Mouse (Mus musculus): Measurements from ENCODE around the gene Lrrc28. TPM values are rescaled to one million over a fixed set of nuclear protein-coding genes. Genes with fewer than 3 reads are reported as not detected.
"Not testable (repeated sequence)": the region's sequence is repeated elsewhere in the genome, so short reads cannot be mapped to it uniquely, and the experiment has no call there.

Lrrc28 gene
- polyA plus RNA-seq, 1 experiment from 2014 or later = 22.1 TPM

- no peaks in the 10 kb centered on the region for H3K36me3 ChIP-seq (ENCODE audit: control insufficient read depth, insufficient read depth, low read length)
- no peak overlapping the region for H3K4me2 ChIP-seq
- no peak overlapping the region for H3K9ac ChIP-seq (ENCODE audit: low read length)
- H3K9me3 ChIP-seq (ENCODE audit: control insufficient read depth, low read length) = no peaks in the 10 kb centered on the region
- H3K27me3 ChIP-seq (ENCODE audit: control insufficient read depth, insufficient read depth, low read length) = no peaks in the 10 kb centered on the region
- DNase-seq (ENCODE audit: low spot score, missing footprints) = no peak
- H3K27ac ChIP-seq (ENCODE audit: low read depth, low read length) = no peak overlapping the region
- WGBS = 88% methylated on average over 11 of the region's 11 CpGs
- H3K4me3 ChIP-seq (ENCODE audit: low read depth, low read length) = no peak overlapping the region
- ATAC-seq (ENCODE audit: low FRiP score) = no peak
- H3K4me1 ChIP-seq (ENCODE audit: control insufficient read depth, insufficient read depth, low read length) = no peaks in the 10 kb centered on the region
Observed at GRCm38 (mm10) chr7:67536588-67537372, 108.3 kb downstream of the Lrrc28 start.

- no peak for DNase-seq (ENCODE audit: low spot score, missing footprints)
- H3K4me2 ChIP-seq = no peak overlapping the region
- no peaks in the 10 kb centered on the region for H3K27me3 ChIP-seq (ENCODE audit: control insufficient read depth, insufficient read depth, low read length)
- ATAC-seq (ENCODE audit: low FRiP score) = no peak
- H3K4me3 ChIP-seq (ENCODE audit: low read depth, low read length) = no peak overlapping the region
- no peaks in the 10 kb centered on the region for H3K36me3 ChIP-seq (ENCODE audit: control insufficient read depth, insufficient read depth, low read length)
- no peak overlapping the region for H3K27ac ChIP-seq (ENCODE audit: low read depth, low read length)
- no peaks in the 10 kb centered on the region for H3K4me1 ChIP-seq (ENCODE audit: control insufficient read depth, insufficient read depth, low read length)
- no peak overlapping the region for H3K9ac ChIP-seq (ENCODE audit: low read length)
- H3K9me3 ChIP-seq (ENCODE audit: control insufficient read depth, low read length) = no peaks in the 10 kb centered on the region
- 80% methylated on average over 4 of the region's 4 CpGs for WGBS
Observed at GRCm38 (mm10) chr7:67535941-67536340, 109.1 kb downstream of the Lrrc28 start.

- no peaks in the 10 kb centered on the region for H3K36me3 ChIP-seq (ENCODE audit: control insufficient read depth, insufficient read depth, low read length)
- H3K9me3 ChIP-seq (ENCODE audit: control insufficient read depth, low read length) = no peaks in the 10 kb centered on the region
- DNase-seq (ENCODE audit: low spot score, missing footprints) = no peak
- ATAC-seq (ENCODE audit: low FRiP score) = no peak
- 69% methylated on average over 2 of the region's 2 CpGs for WGBS
- no peaks in the 10 kb centered on the region for H3K27me3 ChIP-seq (ENCODE audit: control insufficient read depth, insufficient read depth, low read length)
- H3K4me2 ChIP-seq = no peak overlapping the region
- no peak overlapping the region for H3K27ac ChIP-seq (ENCODE audit: low read depth, low read length)
- no peak overlapping the region for H3K4me3 ChIP-seq (ENCODE audit: low read depth, low read length)
- no peak overlapping the region for H3K9ac ChIP-seq (ENCODE audit: low read length)
- H3K4me1 ChIP-seq (ENCODE audit: control insufficient read depth, insufficient read depth, low read length) = no peaks in the 10 kb centered on the region
Observed at GRCm38 (mm10) chr7:67530981-67531380, 114.1 kb downstream of the Lrrc28 start.

GRCm38 (mm10) chr7:67529381-67529780 lies 115.7 kb downstream of the Lrrc28 start:
- Histone ChIP-seq H3K9me3 (ENCODE audit: control insufficient read depth, low read length) (no peaks in the 10 kb centered on the region), H3K36me3 (ENCODE audit: control insufficient read depth, insufficient read depth, low read length) (no peaks in the 10 kb centered on the region), H3K9ac (ENCODE audit: low read length) (0 out of 2 replicates have a peak overlapping the region, but pooled peaks have one; percentile 20), H3K27me3 (ENCODE audit: control insufficient read depth, insufficient read depth, low read length) (no peaks in the 10 kb centered on the region), H3K27ac (ENCODE audit: low read depth, low read length) (no peak overlapping the region), H3K4me1 (ENCODE audit: control insufficient read depth, insufficient read depth, low read length) (no peaks in the 10 kb centered on the region), H3K4me3 (ENCODE audit: low read depth, low read length) (no peak overlapping the region), H3K4me2 (no peak overlapping the region)
- 80% methylated on average over 6 of the region's 6 CpGs for WGBS
- ATAC-seq (ENCODE audit: low FRiP score) = no peak
- DNase-seq (ENCODE audit: low spot score, missing footprints) = no peak

- no peak for ATAC-seq (ENCODE audit: low FRiP score)
Observed at GRCm38 (mm10) chr7:67528821-67529221, 116.2 kb downstream of the Lrrc28 start.

GRCm38 (mm10) chr7:67528063-67528811 lies 116.8 kb downstream of the Lrrc28 start:
- DNase-seq (ENCODE audit: low spot score, missing footprints) (no peak), ATAC-seq (ENCODE audit: low FRiP score) (no peak)

More at GRCm38 (mm10) chr7:67528821-67529221, 116.2 kb downstream of the Lrrc28 start:
- H3K27ac ChIP-seq (ENCODE audit: low read depth, low read length) = no peak overlapping the region
- DNase-seq (ENCODE audit: low spot score, missing footprints) = no peak
- H3K36me3 ChIP-seq (ENCODE audit: control insufficient read depth, insufficient read depth, low read length) = no peaks in the 10 kb centered on the region
- H3K4me1 ChIP-seq (ENCODE audit: control insufficient read depth, insufficient read depth, low read length) = peaks cover under 1% of the 10 kb centered on the region; the same call in 1 of the 2 replicates
- H3K27me3 ChIP-seq (ENCODE audit: control insufficient read depth, insufficient read depth, low read length) = no peaks in the 10 kb centered on the region
- H3K4me2 ChIP-seq = no peak overlapping the region
- WGBS = 93% methylated on average over 18 of the region's 18 CpGs
- no peak overlapping the region for H3K9ac ChIP-seq (ENCODE audit: low read length)
- no peak overlapping the region for H3K4me3 ChIP-seq (ENCODE audit: low read depth, low read length)
- H3K9me3 ChIP-seq (ENCODE audit: control insufficient read depth, low read length) = no peaks in the 10 kb centered on the region

GRCm38 (mm10) chr7:67525886-67526580 lies 119.0 kb downstream of the Lrrc28 start:
- H3K9ac ChIP-seq (ENCODE audit: low read length) = no peak overlapping the region
- no peak overlapping the region for H3K4me3 ChIP-seq (ENCODE audit: low read depth, low read length)
- H3K27me3 ChIP-seq (ENCODE audit: control insufficient read depth, insufficient read depth, low read length) = no peaks in the 10 kb centered on the region
- ATAC-seq (ENCODE audit: low FRiP score) (no peak), DNase-seq (ENCODE audit: low spot score, missing footprints) (no peak)
- H3K9me3 ChIP-seq (ENCODE audit: control insufficient read depth, low read length) = no peaks in the 10 kb centered on the region
- no peaks in the 10 kb centered on the region for H3K36me3 ChIP-seq (ENCODE audit: control insufficient read depth, insufficient read depth, low read length)
- no peak overlapping the region for H3K27ac ChIP-seq (ENCODE audit: low read depth, low read length)
- no peak overlapping the region for H3K4me2 ChIP-seq
- 97% methylated on average over 3 of the region's 3 CpGs for WGBS
- H3K4me1 ChIP-seq (ENCODE audit: control insufficient read depth, insufficient read depth, low read length) = peaks cover 7% of the 10 kb centered on the region; the same call in 1 of the 2 replicates

More at GRCm38 (mm10) chr7:67528063-67528811, 116.8 kb downstream of the Lrrc28 start:
- Histone ChIP-seq H3K4me1 (ENCODE audit: control insufficient read depth, insufficient read depth, low read length) (peaks cover 6% of the 10 kb centered on the region; the same call in 1 of the 2 replicates), H3K9me3 (ENCODE audit: control insufficient read depth, low read length) (no peaks in the 10 kb centered on the region), H3K4me3 (ENCODE audit: low read depth, low read length) (no peak overlapping the region), H3K36me3 (ENCODE audit: control insufficient read depth, insufficient read depth, low read length) (no peaks in the 10 kb centered on the region), H3K9ac (ENCODE audit: low read length) (no peak overlapping the region), H3K27ac (ENCODE audit: low read depth, low read length) (no peak overlapping the region), H3K4me2 (no peak overlapping the region), H3K27me3 (ENCODE audit: control insufficient read depth, insufficient read depth, low read length) (no peaks in the 10 kb centered on the region)
- 91% methylated on average over 10 of the region's 10 CpGs for WGBS

GRCm38 (mm10) chr7:67524069-67524468 lies 121.0 kb downstream of the Lrrc28 start:
- not testable (repeated sequence) for H3K4me3 ChIP-seq (ENCODE audit: low read depth, low read length); H3K9ac ChIP-seq (ENCODE audit: low read length); ATAC-seq (ENCODE audit: low FRiP score); DNase-seq (ENCODE audit: low spot score, missing footprints); H3K9me3 ChIP-seq (ENCODE audit: control insufficient read depth, low read length); H3K36me3 ChIP-seq (ENCODE audit: control insufficient read depth, insufficient read depth, low read length); H3K27me3 ChIP-seq (ENCODE audit: control insufficient read depth, insufficient read depth, low read length); H3K4me1 ChIP-seq (ENCODE audit: control insufficient read depth, insufficient read depth, low read length); H3K4me2 ChIP-seq
- H3K27ac ChIP-seq (ENCODE audit: low read depth, low read length) = 0 out of 2 replicates have a peak overlapping the region, but pooled peaks have one; percentile 5
- 94% methylated on average over 8 of the region's 8 CpGs for WGBS
